Mouse (Mus musculus): ENCODE data around the gene Gps2. TPM values are rescaled to one million over a fixed set of nuclear protein-coding genes. Genes with fewer than 3 reads are reported as not detected.
A peak's percentile ranks its signal among the peaks of the same experiment; 100 is the strongest.

Gps2 gene
- total and polyA plus RNA-seq, 3 experiments = 78.0 to 113 TPM; not detected in 1

GRCm38 (mm10) chr11:69920266-69921031 lies 6.8 kb downstream of the Gps2 start (continued):
- TF ChIP-seq MXI1 (IDR thresholded peaks at IDR 0.05; ENCODE audit: low read depth, low read length) (peak; percentile 77), UBTF (IDR thresholded peaks at IDR 0.05; ENCODE audit: borderline replicate concordance, insufficient read depth, low read depth, low read length) (no peak), RCOR1 (IDR thresholded peaks at IDR 0.05; ENCODE audit: low read depth, low read length) (no peak), MYC (IDR thresholded peaks at IDR 0.05; ENCODE audit: low read depth, low read length) (peak; percentile 87), POLR2AphosphoS2 (IDR thresholded peaks at IDR 0.05; ENCODE audit: low read length) (no peak), GABPA (IDR thresholded peaks at IDR 0.05; ENCODE audit: low read depth, low read length) (no peak), USF1 (IDR thresholded peaks at IDR 0.05; ENCODE audit: low read depth, low read length) (peak; percentile 49; the same call in 1 of the 2 replicates), MYB (IDR thresholded peaks at IDR 0.05; ENCODE audit: low read depth, low read length) (no peak)

- peaks cover 22 to 46% of the 10 kb centered on the region in 2 experiments for H3K36me3 ChIP-seq (ENCODE audit: control insufficient read depth in 1 of 2, insufficient read depth in 2 of 2, low read length in 2 of 2)
- no peaks in the 10 kb centered on the region for H3K27me3 ChIP-seq (ENCODE audit: control insufficient read depth in 1 of 2, insufficient read depth in 2 of 2, low read length in 2 of 2)
- peak within 1 kb of the TSS; percentile 98 for H3K27ac ChIP-seq (ENCODE audit: control insufficient read depth, low read depth, low read length)
- peaks cover 13 to 35% of the 10 kb centered on the region in 2 experiments for H3K4me1 ChIP-seq (ENCODE audit: control insufficient read depth in 1 of 2, insufficient read depth in 2 of 2, low read length in 2 of 2)
- H3K9ac ChIP-seq (ENCODE audit: control insufficient read depth, low read depth, low read length, poor library complexity, severe bottlenecking) = peak within 1 kb of the TSS; percentile 89
- H3K4me3 ChIP-seq (ENCODE audit: control insufficient read depth in 1 of 2, insufficient read depth in 1 of 2, low read depth in 2 of 2, low read length in 2 of 2) = peak within 1 kb of the TSS; percentile 77 to 96
- H3K9me3 ChIP-seq (replicated peaks; ENCODE audit: insufficient read depth, low read length) = no peaks in the 10 kb centered on the region
- DNase-seq (ENCODE audit: low read depth, low spot score) = peak; percentile 100
- peaks cover 42% of the 10 kb centered on the region for H3K79me2 ChIP-seq (ENCODE audit: control insufficient read depth, insufficient read depth, low read length, poor library complexity)
- TF ChIP-seq POLR2AphosphoS2 (IDR thresholded peaks at IDR 0.05; ENCODE audit: low read length) (peak; percentile 99), ELF1 (IDR thresholded peaks at IDR 0.05; ENCODE audit: low read depth, low read length) (peak; percentile 67), GABPA (IDR thresholded peaks at IDR 0.05; ENCODE audit: low read depth, low read length) (no peak), ZMIZ1 (IDR thresholded peaks at IDR 0.05; ENCODE audit: low read depth, low read length) (peak; percentile 95), BHLHE40 (IDR thresholded peaks at IDR 0.05; ENCODE audit: borderline replicate concordance, low read depth, low read length) (peak; percentile 94), POLR2AphosphoS5 (IDR thresholded peaks at IDR 0.05; ENCODE audit: borderline replicate concordance, low read depth, low read length) (peak; percentile 88; the same call in 1 of the 2 replicates), SMC3 (IDR thresholded peaks at IDR 0.05; ENCODE audit: low read depth, low read length) (peak; percentile 21; the same call in 1 of the 2 replicates), EP300 (IDR thresholded peaks at IDR 0.05; ENCODE audit: low read depth in 1 of 2, low read length in 2 of 2) (0 out of 4 replicates have a peak, but pooled peaks of 1 of the 2 experiments have one; percentile 26), JUND (IDR thresholded peaks at IDR 0.05; ENCODE audit: low read depth, low read length) (no peak), MXI1 (IDR thresholded peaks at IDR 0.05; ENCODE audit: low read depth, low read length) (peak; percentile 98), TCF12 (IDR thresholded peaks at IDR 0.05; ENCODE audit: low read depth, low read length) (peak; percentile 70), MAFK (IDR thresholded peaks at IDR 0.05; ENCODE audit: borderline replicate concordance, low read depth, low read length) (no peak), USF2 (IDR thresholded peaks at IDR 0.05; ENCODE audit: borderline replicate concordance in 1 of 2, insufficient read depth in 1 of 2, low read depth in 1 of 2, low read length in 2 of 2) (peak; percentile 67 to 86; a peak in 3 of 4 replicates), TAL1 (IDR thresholded peaks at IDR 0.05; ENCODE audit: low read length) (no peak), NRF1 (IDR thresholded peaks at IDR 0.05; ENCODE audit: insufficient read depth, low read depth, low read length, poor library complexity, severe bottlenecking) (peak; percentile 80), GATA1 (IDR thresholded peaks at IDR 0.05; ENCODE audit: low read depth, low read length) (no peak), KAT2A (conservative IDR thresholded peaks at IDR 0.05; ENCODE audit: low read depth, low read length) (no peak; the same call in 1 of the 2 replicates), RAD21 (IDR thresholded peaks at IDR 0.05; ENCODE audit: low read depth, low read length) (no peak), SIN3A (IDR thresholded peaks at IDR 0.05; ENCODE audit: low read length) (peak; percentile 96), UBTF (IDR thresholded peaks at IDR 0.05; ENCODE audit: borderline replicate concordance, insufficient read depth, low read depth, low read length) (no peak), CTCF (IDR thresholded peaks at IDR 0.05 in 2 of 3, conservative IDR thresholded peaks at IDR 0.05 in 1 of 3; ENCODE audit: control insufficient read depth in 1 of 3, insufficient read depth in 1 of 3, low read depth in 2 of 3, low read length in 3 of 3, poor library complexity in 1 of 3, severe bottlenecking in 1 of 3) (peak; percentile 49 to 62 (median 59)), E2F4 (IDR thresholded peaks at IDR 0.05; ENCODE audit: borderline replicate concordance, low read depth, low read length) (no peak), CHD2 (IDR thresholded peaks at IDR 0.05; ENCODE audit: low read length) (no peak), ETS1 (IDR thresholded peaks at IDR 0.05; ENCODE audit: low read depth, low read length) (peak; percentile 58), CHD1 (IDR thresholded peaks at IDR 0.05; ENCODE audit: low read depth, low read length) (no peak), MYC (IDR thresholded peaks at IDR 0.05; ENCODE audit: low read depth, low read length) (peak; percentile 100)
Observed at GRCm38 (mm10) chr11:69921114-69922011, 7.7 kb downstream of the Gps2 start, which contains the start of gene Eif5a. Gene Eif5a (minus strand): TSS chr11:69921958.

Data from MEL (cell line).